Mouse (Mus musculus): ENCODE data around the gene Zfp830. TPM values are rescaled to one million over a fixed set of nuclear protein-coding genes. Genes with fewer than 3 reads are reported as not detected.

Gene Zfp830
- 34.8 and 36.0 TPM in 2 replicates for polyA plus RNA-seq (2016; fragmentation: Nextera tagmentation; extraction: Ambion mirVana)

GRCm38 (mm10) chr11:82763742-82764437 is at the start of gene Zfp830, which contains the start of gene Cct6b:
Gene Zfp830, plus strand, starts transcription at chr11:82764345.
Gene Cct6b, minus strand, starts transcription at chr11:82764321.
- H3K27ac ChIP-seq (replicated peaks): peak within 1 kb of the TSS; percentile 88
- peaks cover 3% of the 10 kb centered on the region; the same call in 1 of the 2 replicates for H3K27me3 ChIP-seq
- H3K4me1 ChIP-seq: peaks cover 22% of the 10 kb centered on the region
- 0 out of 2 replicates have a peak, but pooled peaks cover 4% of the 10 kb centered on the region for H3K36me3 ChIP-seq
- WGBS: under 1% methylated on average over 44 of the region's 44 CpGs
- H3K4me2 ChIP-seq (replicated peaks): peak within 1 kb of the TSS; percentile 97
- peak; percentile 100 for ATAC-seq (ENCODE audit: low FRiP score, low read depth)
- H3K9me3 ChIP-seq: 0 out of 2 replicates have a peak, but pooled peaks cover 6% of the 10 kb centered on the region
- H3K4me3 ChIP-seq: peak within 1 kb of the TSS; percentile 97
- H3K9ac ChIP-seq (replicated peaks): peak within 1 kb of the TSS; percentile 85

GRCm38 (mm10) chr11:82719294-82719693 is 44.9 kb upstream of the Zfp830 start:
- Histone ChIP-seq H3K9ac (replicated peaks) (no peak overlapping the region), H3K9me3 (no peaks in the 10 kb centered on the region), H3K27ac (replicated peaks) (no peak overlapping the region), H3K4me3 (no peak overlapping the region), H3K27me3 (no peaks in the 10 kb centered on the region), H3K36me3 (no peaks in the 10 kb centered on the region), H3K4me1 (no peaks in the 10 kb centered on the region), H3K4me2 (replicated peaks) (no peak overlapping the region)
- ATAC-seq (ENCODE audit: low FRiP score, low read depth): no peak
- WGBS: 83% methylated on average over 12 of the region's 12 CpGs

- 95% methylated on average over 2 of the region's 2 CpGs for WGBS
- Histone ChIP-seq H3K4me2 (replicated peaks) (no peak overlapping the region), H3K27me3 (no peaks in the 10 kb centered on the region), H3K4me1 (no peaks in the 10 kb centered on the region), H3K36me3 (no peaks in the 10 kb centered on the region), H3K4me3 (no peak overlapping the region), H3K9ac (replicated peaks) (no peak overlapping the region), H3K27ac (replicated peaks) (no peak overlapping the region), H3K9me3 (0 out of 2 replicates have a peak, but pooled peaks cover 3% of the 10 kb centered on the region)
- no peak for ATAC-seq (ENCODE audit: low FRiP score, low read depth)
These were observed 37.3 kb upstream of the Zfp830 start for GRCm38 (mm10) chr11:82726862-82727261.

GRCm38 (mm10) chr11:82734227-82734626 is 29.9 kb upstream of the Zfp830 start:
- no peak overlapping the region for H3K27ac ChIP-seq (replicated peaks)

GRCm38 (mm10) chr11:82739006-82739405 is 25.1 kb upstream of the Zfp830 start:
- no peaks in the 10 kb centered on the region for H3K36me3 ChIP-seq
- H3K4me1 ChIP-seq: no peaks in the 10 kb centered on the region
- no peak overlapping the region for H3K9ac ChIP-seq (replicated peaks)
- H3K4me3 ChIP-seq: no peak overlapping the region
- no peaks in the 10 kb centered on the region for H3K27me3 ChIP-seq
- H3K9me3 ChIP-seq: no peaks in the 10 kb centered on the region
- no peak for ATAC-seq (ENCODE audit: low FRiP score, low read depth)
- no peak overlapping the region for H3K27ac ChIP-seq (replicated peaks)
- H3K4me2 ChIP-seq (replicated peaks): no peak overlapping the region

More at GRCm38 (mm10) chr11:82734227-82734626, 29.9 kb upstream of the Zfp830 start:
- no peaks in the 10 kb centered on the region for H3K27me3 ChIP-seq
- no peak overlapping the region for H3K4me2 ChIP-seq (replicated peaks)
- H3K9me3 ChIP-seq: no peaks in the 10 kb centered on the region
- H3K4me1 ChIP-seq: no peaks in the 10 kb centered on the region
- H3K9ac ChIP-seq (replicated peaks): no peak overlapping the region
- no peak for ATAC-seq (ENCODE audit: low FRiP score, low read depth)
- no peak overlapping the region for H3K4me3 ChIP-seq
- H3K36me3 ChIP-seq: no peaks in the 10 kb centered on the region

GRCm38 (mm10) chr11:82746138-82746537 is 18.0 kb upstream of the Zfp830 start:
- WGBS: 36% methylated on average over 6 of the region's 6 CpGs
- no peaks in the 10 kb centered on the region for H3K4me1 ChIP-seq
- no peak for ATAC-seq (ENCODE audit: low FRiP score, low read depth)
- H3K4me3 ChIP-seq: no peak overlapping the region
- H3K4me2 ChIP-seq (replicated peaks): no peak overlapping the region
- no peaks in the 10 kb centered on the region for H3K36me3 ChIP-seq
- no peaks in the 10 kb centered on the region for H3K27me3 ChIP-seq
- no peak overlapping the region for H3K9ac ChIP-seq (replicated peaks)
- H3K27ac ChIP-seq (replicated peaks): no peak overlapping the region
- H3K9me3 ChIP-seq: no peaks in the 10 kb centered on the region

- H3K9me3 ChIP-seq: no peaks in the 10 kb centered on the region
- H3K27me3 ChIP-seq: no peaks in the 10 kb centered on the region
- H3K36me3 ChIP-seq: no peaks in the 10 kb centered on the region
- ATAC-seq (ENCODE audit: low FRiP score, low read depth): no peak
- H3K4me3 ChIP-seq: no peak overlapping the region
- no peak overlapping the region for H3K9ac ChIP-seq (replicated peaks)
- H3K27ac ChIP-seq (replicated peaks): no peak overlapping the region
- H3K4me1 ChIP-seq: no peaks in the 10 kb centered on the region
- WGBS: 90% methylated on average over 8 of the region's 8 CpGs
- H3K4me2 ChIP-seq (replicated peaks): no peak overlapping the region
These were observed 17.2 kb upstream of the Zfp830 start for GRCm38 (mm10) chr11:82746857-82747366.

GRCm38 (mm10) chr11:82752349-82753115 is 11.6 kb upstream of the Zfp830 start:
- Histone ChIP-seq H3K27ac (replicated peaks) (no peak overlapping the region), H3K4me3 (no peak overlapping the region), H3K36me3 (no peaks in the 10 kb centered on the region), H3K9me3 (no peaks in the 10 kb centered on the region), H3K27me3 (no peaks in the 10 kb centered on the region), H3K9ac (replicated peaks) (no peak overlapping the region), H3K4me2 (replicated peaks) (no peak overlapping the region), H3K4me1 (no peaks in the 10 kb centered on the region)
- WGBS: 79% methylated on average over 6 of the region's 6 CpGs
- no peak for ATAC-seq (ENCODE audit: low FRiP score, low read depth)

- H3K4me3 ChIP-seq: no peak overlapping the region
- H3K27ac ChIP-seq (replicated peaks): no peak overlapping the region
- H3K4me2 ChIP-seq (replicated peaks): no peak overlapping the region
- H3K27me3 ChIP-seq: no peaks in the 10 kb centered on the region
- H3K9me3 ChIP-seq: no peaks in the 10 kb centered on the region
- no peak for ATAC-seq (ENCODE audit: low FRiP score, low read depth)
- 82% methylated on average over 1 of the region's 1 CpGs for WGBS
- H3K4me1 ChIP-seq: no peaks in the 10 kb centered on the region
- no peaks in the 10 kb centered on the region for H3K36me3 ChIP-seq
- H3K9ac ChIP-seq (replicated peaks): no peak overlapping the region
These were observed 8.2 kb upstream of the Zfp830 start for GRCm38 (mm10) chr11:82755919-82756318.

GRCm38 (mm10) chr11:82762286-82762829 is 1.8 kb upstream of the Zfp830 start:
- WGBS: 86% methylated on average over 6 of the region's 6 CpGs
- Histone ChIP-seq H3K4me2 (replicated peaks) (no peak overlapping the region), H3K4me3 (no peak overlapping the region), H3K4me1 (peaks cover 22% of the 10 kb centered on the region), H3K27ac (replicated peaks) (no peak overlapping the region), H3K9me3 (0 out of 2 replicates have a peak, but pooled peaks cover 6% of the 10 kb centered on the region), H3K27me3 (peaks cover 3% of the 10 kb centered on the region; the same call in 1 of the 2 replicates), H3K9ac (replicated peaks) (no peak overlapping the region), H3K36me3 (no peaks in the 10 kb centered on the region)
- ATAC-seq (ENCODE audit: low FRiP score, low read depth): no peak

- H3K4me3 ChIP-seq: peak overlapping the region; percentile 97
- 0 out of 2 replicates have a peak, but pooled peaks cover 6% of the 10 kb centered on the region for H3K9me3 ChIP-seq
- H3K27me3 ChIP-seq: peaks cover 3% of the 10 kb centered on the region; the same call in 1 of the 2 replicates
- no peaks in the 10 kb centered on the region for H3K36me3 ChIP-seq
- H3K9ac ChIP-seq (replicated peaks): peak overlapping the region; percentile 85
- peak overlapping the region; percentile 97 for H3K4me2 ChIP-seq (replicated peaks)
- ATAC-seq (ENCODE audit: low FRiP score, low read depth): no peak
- peaks cover 22% of the 10 kb centered on the region for H3K4me1 ChIP-seq
- H3K27ac ChIP-seq (replicated peaks): peak overlapping the region; percentile 88
- WGBS: 19% methylated on average over 4 of the region's 4 CpGs
These were observed 884 bp upstream of the Zfp830 start for GRCm38 (mm10) chr11:82763261-82763660.

Measured in midbrain, embryonic 12.5 days (tissue).